Mouse (Mus musculus): Measurements from ENCODE around the gene Themis3. TPM values are rescaled to one million over a fixed set of nuclear protein-coding genes. Genes with fewer than 3 reads are reported as not detected.

Gene Themis3
- 0.02 TPM in 1 of 2 replicates, not detected in the other for polyA plus RNA-seq (2012; rRNA removed)

DNA sequence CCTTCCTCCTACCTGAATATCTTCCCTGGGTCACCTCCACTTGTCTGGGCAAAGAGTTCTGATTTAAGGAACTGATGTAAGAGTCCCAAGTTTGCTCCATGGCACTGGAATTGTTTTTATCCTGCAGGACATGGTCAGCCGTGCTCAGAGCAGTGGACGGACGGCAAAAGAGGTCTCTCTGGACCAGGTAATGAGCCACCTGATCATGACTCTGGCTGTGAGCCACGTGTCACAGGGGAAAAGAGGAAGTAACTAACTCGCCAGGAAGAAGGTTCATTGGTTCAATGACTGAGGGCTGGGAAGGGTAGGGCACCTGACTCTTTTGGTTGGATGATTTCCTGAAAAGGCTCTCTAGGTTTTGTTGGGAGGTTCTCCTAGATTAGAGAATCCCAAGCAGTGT lies at the start of gene Themis3:
Themis3 (minus strand) TSS at position 187 of the 400 bp plus-strand sequence.

DNA sequence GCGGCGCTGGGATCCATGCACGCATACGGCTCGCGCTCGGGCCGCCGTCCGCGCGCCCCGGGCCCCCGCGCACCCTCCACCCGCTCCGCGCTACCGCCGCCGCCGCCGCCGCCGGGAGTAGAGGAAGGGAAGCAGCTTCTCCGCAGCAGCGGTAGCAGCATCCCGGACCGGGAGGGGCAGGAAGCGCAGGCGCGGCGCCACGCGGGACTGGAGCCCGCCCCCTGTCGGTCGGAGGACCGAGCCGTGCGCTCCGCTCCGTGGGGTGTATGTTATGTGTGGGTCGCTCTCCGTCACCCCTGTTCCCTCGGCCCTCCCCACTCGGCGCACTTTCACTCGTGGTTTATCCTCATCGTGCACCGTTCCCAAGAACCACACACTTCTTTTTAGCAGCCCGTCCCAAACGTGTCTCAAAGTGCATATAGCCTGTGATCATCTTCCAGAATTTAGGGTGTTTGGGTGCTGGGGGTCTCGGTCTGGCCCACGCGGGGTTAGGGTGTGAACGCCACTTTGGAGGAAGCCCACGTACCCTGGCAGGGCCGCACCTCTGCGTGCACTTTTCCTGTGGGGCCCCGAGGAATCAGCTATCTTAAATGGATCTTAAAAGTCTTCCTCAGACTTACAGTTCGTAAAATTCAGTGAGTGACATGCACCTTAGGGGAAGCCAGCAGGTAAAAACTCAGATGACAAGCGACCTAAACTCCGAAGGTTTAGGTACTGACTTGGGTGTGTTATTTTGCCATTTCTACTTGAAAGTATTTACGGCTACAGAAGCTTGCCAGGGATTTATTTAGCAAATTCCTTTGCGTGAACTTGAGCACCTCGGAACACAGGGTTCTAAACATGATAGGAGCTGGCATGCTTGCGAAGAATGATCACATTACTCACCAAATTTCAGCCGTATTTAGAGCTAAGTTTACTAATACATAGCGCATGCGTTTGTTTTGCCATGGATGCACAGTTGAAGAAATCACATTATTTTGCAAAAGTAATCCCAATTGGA lies 74.6 kb downstream of the Themis3 start, which contains the start of gene Rab12:
Rab12 (minus strand) TSS at position 176 of the 1,000 bp plus-strand sequence.

Other genes with a start within 250 kb of the Themis3 start
- gene Mtcl1, start 144.9 kb downstream of the Themis3 start, polyA plus RNA-seq (2012; rRNA removed): 26.9 and 51.7 TPM in 2 replicates
- gene Rab12, start 74.9 kb downstream of the Themis3 start, polyA plus RNA-seq (2012; rRNA removed): 56.2 and 75.5 TPM in 2 replicates